Mouse (Mus musculus): ENCODE results near the gene Dock1.
A peak's percentile ranks its signal among the peaks of the same experiment; 100 is the strongest.

Gene Dock1

DNA sequence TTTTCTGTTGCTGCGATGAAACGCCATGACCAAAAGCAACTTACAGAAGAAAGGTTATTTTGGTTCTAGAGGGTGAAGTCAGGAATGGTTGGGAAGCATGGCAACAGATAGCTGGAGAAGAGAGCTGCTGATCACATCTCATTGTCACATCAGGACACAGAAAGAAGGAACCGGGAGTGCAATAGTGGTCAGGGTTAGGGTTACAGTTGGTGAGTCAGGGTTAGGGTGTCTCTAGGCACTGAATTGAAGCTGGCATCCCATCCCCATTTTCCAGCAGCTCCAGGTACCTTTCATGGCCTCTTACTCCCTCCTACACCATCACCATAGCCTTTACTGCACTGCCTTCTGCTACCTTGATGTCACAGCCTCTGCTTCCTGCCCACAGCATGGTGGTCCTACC lies 523.7 kb downstream of the Dock1 start:
- no peak for DNase-seq

GRCm38 (mm10) chr7:135195631-135196030 lies 525.2 kb downstream of the Dock1 start:
- DNase-seq = no peak

- no peak for DNase-seq
These were observed 526.4 kb downstream of the Dock1 start for GRCm38 (mm10) chr7:135196828-135197227.

- DNase-seq = no peak
These were observed 533.5 kb downstream of the Dock1 start for GRCm38 (mm10) chr7:135203920-135204319.

DNA sequence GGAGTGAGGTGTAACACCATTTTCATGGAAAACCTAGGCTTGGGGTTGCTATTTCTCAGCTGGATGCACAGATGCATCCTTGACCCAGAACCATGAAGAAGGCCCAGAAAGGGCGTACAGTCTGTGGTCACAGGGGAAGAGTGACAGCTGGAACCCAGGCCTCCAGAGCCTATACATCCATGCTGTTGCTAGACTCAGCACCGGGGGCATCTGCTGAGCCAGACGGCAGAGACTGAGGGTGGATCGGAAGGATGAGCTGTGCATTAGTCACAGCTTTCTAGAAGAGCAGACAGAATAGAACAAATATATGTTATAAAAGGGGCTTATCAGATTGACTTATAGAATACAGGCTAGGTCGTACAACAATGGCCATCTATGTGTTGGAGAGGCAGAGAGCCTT lies 534.7 kb downstream of the Dock1 start:
- DNase-seq = no peak

- no peak for DNase-seq
These were observed 538.6 kb downstream of the Dock1 start for GRCm38 (mm10) chr7:135208947-135209567.

DNA sequence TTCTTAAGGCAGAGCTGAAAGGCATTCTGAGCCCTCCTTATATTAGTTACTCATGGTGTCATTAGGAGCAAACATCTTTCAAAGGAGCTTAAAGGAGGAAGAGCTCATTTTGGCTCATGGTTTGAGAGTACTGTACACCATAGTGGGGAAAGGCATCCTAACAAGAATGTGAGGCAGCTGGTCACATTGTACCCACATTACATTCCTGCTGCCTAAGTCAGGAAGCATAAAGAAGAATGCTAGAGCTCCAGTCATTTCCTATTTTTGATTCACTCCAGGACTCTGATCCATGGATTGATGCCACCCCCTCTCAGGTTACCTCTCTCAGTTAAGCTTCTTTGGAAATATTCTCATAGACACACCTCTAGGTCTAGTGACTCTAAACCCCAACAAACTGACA lies 539.8 kb downstream of the Dock1 start:
- no peak for DNase-seq

GRCm38 (mm10) chr7:135210831-135211230 lies 540.4 kb downstream of the Dock1 start:
- no peak for DNase-seq

- peak; percentile 18 to 32 for DNase-seq
These were observed 542.1 kb downstream of the Dock1 start for GRCm38 (mm10) chr7:135212505-135212904.

GRCm38 (mm10) chr7:135221475-135221874 lies 551.0 kb downstream of the Dock1 start:
- no peak for DNase-seq

All from lung, adult 18-20 months (tissue).